Mouse (Mus musculus) hindbrain, embryonic 14.5 days (tissue): Measurements from ENCODE around the gene Tgfb1i1. TPM values are rescaled to one million over a fixed set of nuclear protein-coding genes. Genes with fewer than 3 reads are reported as not detected.
A peak's percentile ranks its signal among the peaks of the same experiment; 100 is the strongest.

Experiments used
- ATAC-seq: fragments of 200-750 bp; cut with Nextera tagmentation; 2 replicates; pipeline ENCODE4 v1.8.0; 2017; ENCODE audit warnings: moderate number of reproducible peaks, mild to moderate bottlenecking, moderate TSS enrichment, moderate library complexity; ENCODE audit not compliant: low FRiP score
- DNase-seq: peaks from one replicate; pipeline ENCODE4 v3.0.0-alpha.2; 2015; ENCODE audit warnings: low spot score
- H3K27ac ChIP-seq: fragments of 300-500 bp; sonication (generic); 2 replicates; pipeline ENCODE4 v1.5.1; 2014; ENCODE audit warnings: mild to moderate bottlenecking, moderate library complexity
- H3K27me3 ChIP-seq: fragments of 300-500 bp; sonication (generic); 2 replicates; pipeline ENCODE4 v1.6.1; 2014; ENCODE audit warnings: mild to moderate bottlenecking, low read length, mixed read lengths; ENCODE audit not compliant: control insufficient read depth, insufficient read depth
- H3K36me3 ChIP-seq: fragments of 300-500 bp; sonication (generic); replicated peaks from 2 replicates; pipeline ENCODE4 v1.6.1; 2014; ENCODE audit not compliant: control insufficient read depth, insufficient read depth
- H3K4me1 ChIP-seq: fragments of 300-500 bp; sonication (generic); replicated peaks from 2 replicates; pipeline ENCODE4 v1.6.1; 2014; ENCODE audit warnings: antibody characterized with exemption, low read length, mixed read lengths; ENCODE audit not compliant: control insufficient read depth, insufficient read depth
- H3K4me2 ChIP-seq: fragments of 300-500 bp; sonication (generic); replicated peaks from 2 replicates; pipeline ENCODE4 v1.6.1; 2014; ENCODE audit warnings: mild to moderate bottlenecking, moderate library complexity
- H3K4me3 ChIP-seq: fragments of 300-500 bp; sonication (generic); replicated peaks from 2 replicates; pipeline ENCODE4 v1.5.1; 2014; ENCODE audit warnings: mild to moderate bottlenecking, low read length
- H3K9ac ChIP-seq: fragments of 300-500 bp; sonication (generic); 2 replicates; pipeline ENCODE4 v1.6.1; 2014
- H3K9me3 ChIP-seq: fragments of 300-500 bp; sonication (generic); 2 replicates; pipeline ENCODE4 v1.6.1; 2016; ENCODE audit warnings: low read length; ENCODE audit not compliant: control insufficient read depth
- WGBS: fragments of 180-500 bp; shearing (Covaris S2); extraction: QIAGEN DNeasy Blood & Tissue Kit; methylation state at CpG from one replicate; pipeline ENCODE4 v1.1.7; 2014; 5-methylcytosine and 5-hydroxymethylcytosine counted together
- polyA plus RNA-seq: library from polyadenylated mRNA; unstranded; fragments of >200 nt; fragmentation: Nextera tagmentation; extraction: Ambion mirVana; gene quantifications from 2 replicates; pipeline ENCODE4 v1.2.1, GENCODE M21; 2014

Gene Tgfb1i1
- polyA plus RNA-seq, 1 experiment from 2014 or later, result 27.8 TPM

DNA sequence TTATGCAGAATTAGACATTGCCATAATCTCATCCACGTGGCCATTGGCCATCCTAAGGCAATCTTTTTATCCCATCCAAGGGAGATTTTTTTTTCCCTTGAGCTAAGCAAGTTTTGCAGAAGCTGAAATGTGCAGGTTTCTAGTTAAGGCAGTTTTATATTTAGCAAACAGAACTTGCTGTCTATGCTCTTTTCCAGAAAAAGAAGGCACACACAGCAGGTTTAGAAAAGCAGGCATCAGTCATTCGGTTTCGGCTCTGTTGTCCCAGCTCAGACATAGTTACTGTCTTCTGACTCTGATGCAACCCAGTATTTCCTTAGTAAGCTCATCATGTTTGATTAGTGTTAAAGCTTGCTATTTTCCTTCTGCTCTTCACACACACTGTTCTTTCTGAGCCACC lies 25.7 kb upstream of the Tgfb1i1 start:
- H3K9me3 ChIP-seq, result no peaks in the 10 kb centered on the region
- H3K4me3 ChIP-seq, result no peak overlapping the region
- no peaks in the 10 kb centered on the region for H3K4me1 ChIP-seq
- no peaks in the 10 kb centered on the region for H3K27me3 ChIP-seq
- H3K9ac ChIP-seq, result no peak overlapping the region
- no peak overlapping the region for H3K27ac ChIP-seq
- no peaks in the 10 kb centered on the region for H3K36me3 ChIP-seq
- WGBS, result 92% methylated on average over 3 of the region's 3 CpGs
- no peak overlapping the region for H3K4me2 ChIP-seq
- DNase-seq (no peak), ATAC-seq (no peak)

GRCm38 (mm10) chr7:128231741-128232140 lies 14.9 kb upstream of the Tgfb1i1 start:
- no peak for DNase-seq
- WGBS, result 46% methylated on average over 8 of the region's 8 CpGs

DNA sequence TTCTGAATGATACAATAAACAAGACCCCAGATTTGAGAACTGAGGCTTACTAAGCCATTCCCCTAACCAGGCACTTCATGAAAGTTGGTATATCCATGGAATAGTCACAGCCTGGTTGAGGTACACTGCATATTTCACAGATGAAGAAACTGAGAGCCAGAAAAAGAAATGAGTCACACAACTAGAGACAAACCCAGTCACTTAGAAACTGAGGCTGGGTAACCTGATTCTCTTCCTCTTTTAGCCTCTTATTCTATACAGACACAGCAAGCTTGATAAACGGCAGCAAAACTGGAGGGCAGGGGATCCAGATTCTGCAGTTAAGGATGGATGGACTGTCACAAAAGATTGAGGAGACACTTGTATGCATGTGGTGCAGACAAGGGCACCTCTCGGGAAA lies 11.8 kb upstream of the Tgfb1i1 start:
- no peak for DNase-seq
- no peak for ATAC-seq

More at GRCm38 (mm10) chr7:128231741-128232140, 14.9 kb upstream of the Tgfb1i1 start:
- H3K4me3 ChIP-seq, result no peak overlapping the region
- H3K4me1 ChIP-seq, result 0 out of 2 replicates have a peak, but pooled peaks cover 2% of the 10 kb centered on the region
- no peak for ATAC-seq
- no peak overlapping the region for H3K27ac ChIP-seq
- no peaks in the 10 kb centered on the region for H3K9me3 ChIP-seq
- H3K27me3 ChIP-seq, result no peaks in the 10 kb centered on the region
- no peak overlapping the region for H3K9ac ChIP-seq
- H3K36me3 ChIP-seq, result peaks cover 7% of the 10 kb centered on the region; the same call in 1 of the 2 replicates
- no peak overlapping the region for H3K4me2 ChIP-seq

GRCm38 (mm10) chr7:128235481-128235880 lies 11.1 kb upstream of the Tgfb1i1 start:
- Histone ChIP-seq H3K4me2 (no peak overlapping the region), H3K9me3 (no peaks in the 10 kb centered on the region), H3K36me3 (peaks cover 14% of the 10 kb centered on the region), H3K4me1 (peaks cover 16% of the 10 kb centered on the region; the same call in 1 of the 2 replicates), H3K27me3 (no peaks in the 10 kb centered on the region), H3K27ac (no peak overlapping the region), H3K4me3 (no peak overlapping the region), H3K9ac (no peak overlapping the region)
- 97% methylated on average over 1 of the region's 1 CpGs for WGBS
- ATAC-seq, result no peak
- DNase-seq, result no peak

More for the DNA sequence above, 11.8 kb upstream of the Tgfb1i1 start:
- no peak overlapping the region for H3K27ac ChIP-seq
- no peak overlapping the region for H3K4me2 ChIP-seq
- no peaks in the 10 kb centered on the region for H3K9me3 ChIP-seq
- H3K36me3 ChIP-seq, result peaks cover 7% of the 10 kb centered on the region; the same call in 1 of the 2 replicates
- 86% methylated on average over 2 of the region's 2 CpGs for WGBS
- peaks cover 16% of the 10 kb centered on the region; the same call in 1 of the 2 replicates for H3K4me1 ChIP-seq
- no peak overlapping the region for H3K9ac ChIP-seq
- H3K27me3 ChIP-seq, result no peaks in the 10 kb centered on the region
- H3K4me3 ChIP-seq, result no peak overlapping the region

DNA sequence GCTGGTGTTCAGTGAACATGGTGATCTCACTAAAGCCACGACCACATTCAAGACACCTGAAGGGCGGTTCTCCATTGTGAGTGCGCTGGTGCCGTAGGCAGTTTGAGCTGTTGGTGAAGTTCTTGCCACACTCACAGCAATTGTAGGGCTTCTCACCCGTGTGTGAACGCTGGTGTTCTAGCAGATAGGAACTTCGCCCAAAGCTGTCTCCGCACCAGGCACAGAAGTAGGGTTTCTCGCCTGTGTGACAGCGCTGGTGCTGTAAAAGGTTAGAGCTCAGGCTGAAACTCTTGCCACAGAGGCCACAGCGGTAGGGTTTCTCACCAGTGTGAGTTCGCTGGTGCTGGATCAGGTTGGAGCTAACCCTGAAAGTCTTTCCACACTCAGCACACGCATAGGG lies 10.2 kb upstream of the Tgfb1i1 start:
- peak overlapping the region; percentile 66 for H3K4me2 ChIP-seq
- 96% methylated on average over 13 of the region's 13 CpGs for WGBS
- H3K4me1 ChIP-seq, result peaks cover 16% of the 10 kb centered on the region; the same call in 1 of the 2 replicates
- H3K4me3 ChIP-seq, result no peak overlapping the region
- H3K9ac ChIP-seq, result peak overlapping the region; percentile 80; the same call in 1 of the 2 replicates
- peaks cover 21% of the 10 kb centered on the region for H3K36me3 ChIP-seq
- no peaks in the 10 kb centered on the region for H3K9me3 ChIP-seq
- no peaks in the 10 kb centered on the region for H3K27me3 ChIP-seq
- DNase-seq (no peak), ATAC-seq (no peak)
- H3K27ac ChIP-seq, result no peak overlapping the region

DNA sequence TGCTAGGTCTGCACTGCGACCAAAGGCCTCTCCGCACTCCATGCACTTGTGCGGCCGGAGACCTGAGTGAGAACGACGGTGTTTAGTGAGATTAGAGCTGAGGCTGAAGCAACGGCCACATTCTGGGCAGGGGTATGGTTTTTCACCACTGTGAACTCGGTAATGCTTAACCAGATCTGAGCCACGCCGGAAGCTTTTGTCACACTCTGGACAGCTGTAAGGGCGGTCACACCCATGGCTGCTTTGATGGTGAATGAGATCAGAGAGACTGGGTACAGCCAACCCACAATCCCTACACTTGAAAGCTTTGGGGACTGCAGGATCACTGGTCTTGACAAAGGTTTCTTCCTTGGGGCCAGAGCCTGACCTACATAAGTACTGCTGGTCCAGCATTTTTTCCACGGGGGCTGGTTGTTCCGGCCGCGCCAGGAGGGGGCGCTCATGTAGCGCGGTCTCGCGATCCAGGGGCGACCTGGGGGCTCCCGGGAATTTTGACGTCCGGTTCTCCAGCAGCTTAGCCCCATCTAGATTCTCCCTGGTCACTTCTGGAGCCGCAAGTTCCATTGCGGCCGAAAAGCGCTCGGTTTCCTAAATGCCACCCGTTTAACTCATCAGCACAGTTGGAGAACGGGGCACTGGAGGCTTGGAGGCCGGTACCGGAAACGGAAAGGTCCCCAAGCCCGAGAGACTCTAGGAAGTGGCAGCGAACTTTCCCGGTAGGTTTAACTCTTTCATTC lies 9.6 kb upstream of the Tgfb1i1 start, which contains the start of gene Armc5:
Armc5 (plus strand) TSS at position 487 of the 737 bp plus-strand sequence.
- DNase-seq (peak; percentile 78), ATAC-seq (0 out of 2 replicates have a peak, but pooled peaks have one; percentile 18)
- Histone ChIP-seq H3K4me1 (peaks cover 16% of the 10 kb centered on the region; the same call in 1 of the 2 replicates), H3K9me3 (no peaks in the 10 kb centered on the region), H3K27me3 (no peaks in the 10 kb centered on the region), H3K9ac (peak within 1 kb of the TSS; percentile 80), H3K4me3 (peak within 1 kb of the TSS; percentile 52), H3K4me2 (peak within 1 kb of the TSS; percentile 66), H3K27ac (peak within 1 kb of the TSS; percentile 99), H3K36me3 (peaks cover 27% of the 10 kb centered on the region)
- WGBS, result 27% methylated on average over 37 of the region's 37 CpGs

DNA sequence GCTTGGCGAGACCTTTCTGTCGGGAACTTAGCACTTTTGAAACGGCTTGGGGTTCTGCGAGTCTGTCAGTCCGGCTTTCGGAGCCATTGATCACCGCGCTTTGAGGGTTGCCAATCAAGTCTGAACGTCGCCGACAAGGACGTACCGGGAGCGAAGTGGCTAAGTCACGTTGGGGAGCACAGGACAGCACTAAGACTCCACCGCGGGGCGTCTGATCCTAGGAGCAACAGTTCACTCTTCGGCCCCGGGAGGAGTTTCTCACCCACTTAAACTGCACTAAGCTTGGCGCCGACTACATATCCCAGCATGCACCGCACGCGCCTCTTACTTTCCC lies 9.1 kb upstream of the Tgfb1i1 start:
- no peak for ATAC-seq
- Histone ChIP-seq H3K9me3 (no peaks in the 10 kb centered on the region), H3K36me3 (peaks cover 33% of the 10 kb centered on the region), H3K4me3 (peak overlapping the region; percentile 52), H3K9ac (peak overlapping the region; percentile 80; the same call in 1 of the 2 replicates), H3K4me1 (peaks cover 16% of the 10 kb centered on the region; the same call in 1 of the 2 replicates), H3K27ac (peak overlapping the region; percentile 99), H3K4me2 (peak overlapping the region; percentile 66), H3K27me3 (no peaks in the 10 kb centered on the region)
- DNase-seq, result no peak
- 0% methylated on average over 25 of the region's 25 CpGs for WGBS

GRCm38 (mm10) chr7:128237927-128238778 lies 8.5 kb upstream of the Tgfb1i1 start, which contains the start of gene 9130023H24Rik:
Gene 9130023H24Rik (minus strand): TSS chr7:128238031.
- H3K9me3 ChIP-seq, result no peaks in the 10 kb centered on the region
- H3K27me3 ChIP-seq, result no peaks in the 10 kb centered on the region
- under 1% methylated on average over 67 of the region's 72 CpGs for WGBS
- peaks cover 16% of the 10 kb centered on the region; the same call in 1 of the 2 replicates for H3K4me1 ChIP-seq
- H3K4me2 ChIP-seq, result peak within 1 kb of the TSS; percentile 66
- peak; percentile 100 for DNase-seq
- peak within 1 kb of the TSS; percentile 99 for H3K27ac ChIP-seq
- H3K4me3 ChIP-seq, result peak within 1 kb of the TSS; percentile 52
- peaks cover 39% of the 10 kb centered on the region for H3K36me3 ChIP-seq
- H3K9ac ChIP-seq, result peak within 1 kb of the TSS; percentile 80
- peak; percentile 93 for ATAC-seq

- peaks cover 42% of the 10 kb centered on the region for H3K36me3 ChIP-seq
- no peaks in the 10 kb centered on the region for H3K9me3 ChIP-seq
- no peaks in the 10 kb centered on the region for H3K27me3 ChIP-seq
- H3K4me1 ChIP-seq, result peaks cover 16% of the 10 kb centered on the region; the same call in 1 of the 2 replicates
- H3K9ac ChIP-seq, result peak overlapping the region; percentile 46; the same call in 1 of the 2 replicates
- 31% methylated on average over 4 of the region's 4 CpGs for WGBS
- H3K27ac ChIP-seq, result no peak overlapping the region
- ATAC-seq, result no peak
- H3K4me2 ChIP-seq, result peak overlapping the region; percentile 66
- H3K4me3 ChIP-seq, result peak overlapping the region; percentile 52
- DNase-seq, result peak; percentile 47
Measured at GRCm38 (mm10) chr7:128238991-128239390, 7.6 kb upstream of the Tgfb1i1 start.
